Mouse (Mus musculus): ENCODE data around the gene Tent5a. TPM values are rescaled to one million over a fixed set of nuclear protein-coding genes. Genes with fewer than 3 reads are reported as not detected.

Tent5a gene
- polyA plus RNA-seq (2015; fragmentation: Nextera tagmentation; extraction: Ambion mirVana) = 10.1 and 10.5 TPM in 2 replicates

DNA sequence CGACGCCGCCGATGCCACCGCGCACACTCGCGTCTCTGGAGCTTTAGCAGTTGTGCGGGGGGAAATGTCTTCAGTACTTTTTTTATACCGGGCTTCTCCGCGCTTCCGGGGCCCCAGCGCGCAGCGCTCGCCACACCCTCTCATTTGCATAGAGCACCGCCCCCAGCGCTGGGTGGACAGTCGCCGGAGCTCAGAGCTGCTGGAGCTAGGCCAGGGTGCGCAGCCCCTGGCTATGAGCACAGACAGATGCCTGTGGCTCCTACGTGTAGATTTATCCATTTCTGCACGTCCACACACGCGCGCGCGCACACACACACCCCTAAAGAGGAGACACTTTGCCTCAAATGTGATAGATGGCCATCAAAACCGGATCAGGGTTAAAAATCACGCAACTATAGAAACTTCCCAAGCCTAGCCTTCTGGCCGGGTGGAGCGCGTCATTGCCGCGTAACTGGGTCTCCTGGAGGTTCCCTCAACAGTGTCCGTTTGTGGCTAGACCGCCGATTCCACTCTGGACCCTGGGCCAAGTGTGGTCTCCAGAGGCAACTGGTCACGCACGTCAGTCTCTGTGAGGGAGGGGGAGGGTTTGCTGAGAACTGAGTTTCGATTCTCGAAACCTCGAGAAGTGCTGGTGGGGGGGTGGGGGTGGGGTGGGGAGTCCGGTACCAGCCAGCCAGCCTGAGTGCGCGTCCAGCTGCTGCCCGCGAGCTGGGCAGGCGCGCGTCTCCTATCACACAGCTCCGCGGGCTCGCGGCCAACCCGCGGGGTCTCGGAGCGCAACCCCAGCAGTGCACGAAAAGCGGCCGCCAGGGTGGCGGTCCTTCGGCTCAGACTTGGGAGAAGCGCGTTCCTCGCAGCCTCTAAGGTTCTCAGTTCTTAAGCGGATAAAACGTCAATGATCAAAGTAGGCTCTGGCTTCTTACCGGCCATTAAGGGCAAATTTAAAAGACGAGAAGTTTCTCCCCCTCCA, at the start of gene Tent5a:
Gene Tent5a, minus strand, starts transcription at position 107 of the 970 bp plus-strand sequence.
- Histone ChIP-seq H3K9ac (ENCODE audit: low read length) (peak within 1 kb of the TSS; percentile 82), H3K9me3 (replicated peaks; ENCODE audit: control insufficient read depth, low read length) (no peaks in the 10 kb centered on the region), H3K4me2 (ENCODE audit: low read depth, low read length) (peak within 1 kb of the TSS; percentile 81), H3K27me3 (ENCODE audit: control insufficient read depth, insufficient read depth, low read length) (no peaks in the 10 kb centered on the region), H3K4me1 (ENCODE audit: control insufficient read depth, insufficient read depth, low read length) (peaks cover 9% of the 10 kb centered on the region; the same call in 1 of the 2 replicates), H3K4me3 (ENCODE audit: low read length) (peak within 1 kb of the TSS; percentile 67), H3K27ac (ENCODE audit: low read length) (peak within 1 kb of the TSS; percentile 88), H3K36me3 (ENCODE audit: control insufficient read depth, insufficient read depth) (0 out of 2 replicates have a peak, but pooled peaks cover 3% of the 10 kb centered on the region)
- peak; percentile 94 for ATAC-seq (replicated peaks; ENCODE audit: extremely low read depth, insufficient read depth, low FRiP score)
- under 1% methylated on average over 72 of the region's 72 CpGs for WGBS

GRCm38 (mm10) chr9:85376643-85377307, 49.6 kb upstream of the Tent5a start:
- H3K4me2 ChIP-seq (ENCODE audit: low read depth, low read length) = no peak overlapping the region
- H3K4me1 ChIP-seq (ENCODE audit: control insufficient read depth, insufficient read depth, low read length) = peaks cover 9% of the 10 kb centered on the region
- no peak overlapping the region for H3K4me3 ChIP-seq (ENCODE audit: low read length)
- ATAC-seq (replicated peaks; ENCODE audit: extremely low read depth, insufficient read depth, low FRiP score) = no peak
- no peaks in the 10 kb centered on the region for H3K9me3 ChIP-seq (replicated peaks; ENCODE audit: control insufficient read depth, low read length)
- H3K9ac ChIP-seq (ENCODE audit: low read length) = no peak overlapping the region
- H3K36me3 ChIP-seq (ENCODE audit: control insufficient read depth, insufficient read depth) = no peaks in the 10 kb centered on the region
- 83% methylated on average over 3 of the region's 3 CpGs for WGBS
- no peaks in the 10 kb centered on the region for H3K27me3 ChIP-seq (ENCODE audit: control insufficient read depth, insufficient read depth, low read length)
- H3K27ac ChIP-seq (ENCODE audit: low read length) = no peak overlapping the region

GRCm38 (mm10) chr9:85375152-85375551, 48.0 kb upstream of the Tent5a start:
- no peak overlapping the region for H3K9ac ChIP-seq (ENCODE audit: low read length)
- no peak overlapping the region for H3K4me3 ChIP-seq (ENCODE audit: low read length)
- ATAC-seq (replicated peaks; ENCODE audit: extremely low read depth, insufficient read depth, low FRiP score) = no peak
- H3K9me3 ChIP-seq (replicated peaks; ENCODE audit: control insufficient read depth, low read length) = no peaks in the 10 kb centered on the region
- WGBS = 77% methylated on average over 4 of the region's 4 CpGs
- H3K4me2 ChIP-seq (ENCODE audit: low read depth, low read length) = no peak overlapping the region
- H3K27ac ChIP-seq (ENCODE audit: low read length) = no peak overlapping the region
- no peaks in the 10 kb centered on the region for H3K27me3 ChIP-seq (ENCODE audit: control insufficient read depth, insufficient read depth, low read length)
- no peaks in the 10 kb centered on the region for H3K36me3 ChIP-seq (ENCODE audit: control insufficient read depth, insufficient read depth)
- H3K4me1 ChIP-seq (ENCODE audit: control insufficient read depth, insufficient read depth, low read length) = peaks cover 4% of the 10 kb centered on the region

DNA sequence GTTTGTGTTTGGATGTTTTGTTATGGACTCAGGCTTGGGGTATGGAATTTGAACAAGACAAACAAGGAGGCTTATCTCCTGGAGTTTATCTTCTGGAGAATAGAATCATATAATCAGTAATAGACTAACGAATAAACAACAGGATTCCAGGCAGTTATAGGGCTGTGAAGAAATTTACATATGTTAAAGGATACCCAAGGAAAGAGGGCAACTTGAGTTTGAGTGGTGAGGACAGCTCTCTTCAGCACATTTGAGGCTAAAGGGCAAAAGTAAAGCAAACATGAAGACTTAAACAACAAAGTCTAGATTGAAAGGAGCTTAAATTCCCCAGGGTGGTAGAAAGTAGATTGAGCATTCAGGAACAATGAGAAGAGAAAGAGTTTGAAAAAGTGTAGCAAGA, 44.9 kb upstream of the Tent5a start:
- Histone ChIP-seq H3K4me2 (ENCODE audit: low read depth, low read length) (no peak overlapping the region), H3K9ac (ENCODE audit: low read length) (no peak overlapping the region), H3K36me3 (ENCODE audit: control insufficient read depth, insufficient read depth) (no peaks in the 10 kb centered on the region), H3K9me3 (replicated peaks; ENCODE audit: control insufficient read depth, low read length) (no peaks in the 10 kb centered on the region), H3K4me1 (ENCODE audit: control insufficient read depth, insufficient read depth, low read length) (peaks cover 4% of the 10 kb centered on the region), H3K27me3 (ENCODE audit: control insufficient read depth, insufficient read depth, low read length) (no peaks in the 10 kb centered on the region), H3K4me3 (ENCODE audit: low read length) (no peak overlapping the region), H3K27ac (ENCODE audit: low read length) (no peak overlapping the region)
- no peak for ATAC-seq (replicated peaks; ENCODE audit: extremely low read depth, insufficient read depth, low FRiP score)
- WGBS = 49% methylated on average over 1 of the region's 1 CpGs

GRCm38 (mm10) chr9:85369512-85369911, 42.4 kb upstream of the Tent5a start:
- whole genome bisulfite sequencing = 83% methylated on average over 5 of the region's 5 CpGs
- H3K4me1 ChIP-seq (ENCODE audit: control insufficient read depth, insufficient read depth, low read length) = no peaks in the 10 kb centered on the region
- H3K9me3 ChIP-seq (replicated peaks; ENCODE audit: control insufficient read depth, low read length) = no peaks in the 10 kb centered on the region
- H3K27me3 ChIP-seq (ENCODE audit: control insufficient read depth, insufficient read depth, low read length) = no peaks in the 10 kb centered on the region
- no peak overlapping the region for H3K4me2 ChIP-seq (ENCODE audit: low read depth, low read length)
- H3K27ac ChIP-seq (ENCODE audit: low read length) = no peak overlapping the region
- no peak overlapping the region for H3K9ac ChIP-seq (ENCODE audit: low read length)
- ATAC-seq (replicated peaks; ENCODE audit: extremely low read depth, insufficient read depth, low FRiP score) = no peak
- H3K4me3 ChIP-seq (ENCODE audit: low read length) = no peak overlapping the region
- no peaks in the 10 kb centered on the region for H3K36me3 ChIP-seq (ENCODE audit: control insufficient read depth, insufficient read depth)

DNA sequence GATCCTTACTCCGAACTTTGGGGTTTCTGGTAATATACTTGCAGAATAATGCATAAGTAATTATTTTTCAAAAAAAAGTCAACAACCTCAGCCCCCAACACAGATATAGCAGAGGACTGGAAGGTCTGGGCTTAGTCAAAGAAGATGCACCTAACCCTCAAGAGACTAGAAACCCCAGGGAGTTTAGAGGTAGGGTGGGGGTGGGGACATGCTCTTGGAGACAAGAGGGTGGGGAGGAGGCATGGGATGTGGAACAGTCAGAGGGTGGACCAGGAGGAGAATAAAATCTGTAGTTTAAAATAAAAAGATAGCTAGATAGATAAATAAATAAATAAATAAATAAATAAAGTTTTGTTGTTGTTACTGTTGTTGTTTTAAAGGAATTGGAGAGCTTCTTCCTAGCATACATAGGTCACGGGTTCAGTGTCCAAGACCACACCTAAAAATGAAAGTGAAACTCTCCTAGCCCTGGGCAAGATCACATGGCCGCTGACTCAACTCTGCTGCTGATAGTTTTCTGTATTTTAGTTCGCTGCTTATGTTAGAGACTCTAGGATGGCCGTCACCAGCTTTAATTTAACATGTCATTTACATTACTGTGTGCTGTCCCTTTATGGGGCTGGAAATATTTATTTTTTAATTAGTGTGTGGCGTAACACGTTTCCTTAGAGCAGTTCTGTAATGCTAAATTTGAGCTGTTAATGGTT, 30.2 kb upstream of the Tent5a start:
- H3K9ac ChIP-seq (ENCODE audit: low read length) = no peak overlapping the region
- WGBS = 82% methylated on average over 7 of the region's 7 CpGs
- no peaks in the 10 kb centered on the region for H3K36me3 ChIP-seq (ENCODE audit: control insufficient read depth, insufficient read depth)

DNA sequence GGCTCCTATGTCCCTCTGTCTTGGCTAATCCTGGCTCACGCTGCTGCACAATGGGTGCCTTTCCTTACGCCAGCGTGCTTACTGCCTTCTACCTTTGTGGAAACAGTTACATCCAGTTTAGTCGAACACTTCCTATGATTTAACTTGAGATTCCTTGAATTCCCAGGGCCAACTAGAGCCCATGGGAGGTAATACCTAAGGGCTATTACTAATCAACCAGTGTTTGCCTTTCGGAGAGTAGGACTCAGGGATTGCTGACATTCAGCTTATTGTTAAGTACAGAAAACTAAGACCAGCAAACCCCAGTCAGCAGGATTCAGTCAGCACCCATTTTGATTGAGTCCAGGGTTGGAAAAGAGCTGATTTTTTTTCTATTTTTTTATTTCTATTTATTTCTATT, 28.4 kb upstream of the Tent5a start:
- H3K27me3 ChIP-seq (ENCODE audit: control insufficient read depth, insufficient read depth, low read length) = no peaks in the 10 kb centered on the region
- no peaks in the 10 kb centered on the region for H3K36me3 ChIP-seq (ENCODE audit: control insufficient read depth, insufficient read depth)
- H3K9ac ChIP-seq (ENCODE audit: low read length) = no peak overlapping the region
- H3K9me3 ChIP-seq (replicated peaks; ENCODE audit: control insufficient read depth, low read length) = no peaks in the 10 kb centered on the region
- H3K4me3 ChIP-seq (ENCODE audit: low read length) = no peak overlapping the region
- WGBS = 91% methylated on average over 5 of the region's 5 CpGs
- H3K4me2 ChIP-seq (ENCODE audit: low read depth, low read length) = no peak overlapping the region
- ATAC-seq (replicated peaks; ENCODE audit: extremely low read depth, insufficient read depth, low FRiP score) = no peak
- no peaks in the 10 kb centered on the region for H3K4me1 ChIP-seq (ENCODE audit: control insufficient read depth, insufficient read depth, low read length)
- no peak overlapping the region for H3K27ac ChIP-seq (ENCODE audit: low read length)

More for the DNA sequence above, 30.2 kb upstream of the Tent5a start:
- no peaks in the 10 kb centered on the region for H3K4me1 ChIP-seq (ENCODE audit: control insufficient read depth, insufficient read depth, low read length)
- H3K4me3 ChIP-seq (ENCODE audit: low read length) = no peak overlapping the region
- no peak overlapping the region for H3K27ac ChIP-seq (ENCODE audit: low read length)
- H3K4me2 ChIP-seq (ENCODE audit: low read depth, low read length) = no peak overlapping the region
- no peaks in the 10 kb centered on the region for H3K9me3 ChIP-seq (replicated peaks; ENCODE audit: control insufficient read depth, low read length)
- no peak for ATAC-seq (replicated peaks; ENCODE audit: extremely low read depth, insufficient read depth, low FRiP score)
- no peaks in the 10 kb centered on the region for H3K27me3 ChIP-seq (ENCODE audit: control insufficient read depth, insufficient read depth, low read length)

- Histone ChIP-seq H3K4me2 (ENCODE audit: low read depth, low read length) (no peak overlapping the region), H3K27me3 (ENCODE audit: control insufficient read depth, insufficient read depth, low read length) (no peaks in the 10 kb centered on the region), H3K4me1 (ENCODE audit: control insufficient read depth, insufficient read depth, low read length) (no peaks in the 10 kb centered on the region), H3K9me3 (replicated peaks; ENCODE audit: control insufficient read depth, low read length) (no peaks in the 10 kb centered on the region), H3K4me3 (ENCODE audit: low read length) (no peak overlapping the region), H3K9ac (ENCODE audit: low read length) (no peak overlapping the region), H3K27ac (ENCODE audit: low read length) (no peak overlapping the region), H3K36me3 (ENCODE audit: control insufficient read depth, insufficient read depth) (no peaks in the 10 kb centered on the region)
- WGBS = 72% methylated on average over 10 of the region's 10 CpGs
- no peak for ATAC-seq (replicated peaks; ENCODE audit: extremely low read depth, insufficient read depth, low FRiP score)
These were observed 20.8 kb upstream of the Tent5a start for GRCm38 (mm10) chr9:85347823-85348523.
